Mouse (Mus musculus): ENCODE data around the gene Mrps10. TPM values are rescaled to one million over a fixed set of nuclear protein-coding genes. Genes with fewer than 3 reads are reported as not detected.
"Not testable (repeated sequence)": the region's sequence is repeated elsewhere in the genome, so short reads cannot be mapped to it uniquely, and the experiment has no call there.

Mrps10 gene
- polyA plus RNA-seq, 2 experiments = 51.3 to 76.0 TPM

- Histone ChIP-seq H3K9me3 (ENCODE audit: control insufficient read depth, low read length) (no peaks in the 10 kb centered on the region), H3K4me2 (replicated peaks; ENCODE audit: low read depth, low read length, severe bottlenecking) (no peak overlapping the region), H3K27me3 (ENCODE audit: control insufficient read depth, insufficient read depth, low read length) (no peaks in the 10 kb centered on the region), H3K27ac (replicated peaks; ENCODE audit: low read depth, low read length) (no peak overlapping the region), H3K4me3 (replicated peaks; ENCODE audit: low read length) (no peak overlapping the region), H3K36me3 (ENCODE audit: control insufficient read depth, insufficient read depth, low read length) (peaks cover 91% of the 10 kb centered on the region), H3K4me1 (ENCODE audit: control insufficient read depth, insufficient read depth, low read length) (peaks cover 4% of the 10 kb centered on the region; the same call in 1 of the 2 replicates), H3K9ac (ENCODE audit: low read depth, low read length, severe bottlenecking) (no peak overlapping the region)
- 91% methylated on average over 12 of the region's 12 CpGs for WGBS
- TF ChIP-seq POLR2A (IDR thresholded peaks at IDR 0.05; ENCODE audit: borderline replicate concordance, extremely low read depth, insufficient read depth, insufficient read length) = no peak
- no peak for DNase-seq (ENCODE audit: low spot score)
- ATAC-seq (ENCODE audit: low FRiP score, low read depth) = no peak
Observed at GRCm38 (mm10) chr17:47327559-47327958, 41.1 kb upstream of the Mrps10 start.

- Histone ChIP-seq H3K4me3 (replicated peaks; ENCODE audit: low read length) (no peak overlapping the region), H3K4me1 (ENCODE audit: control insufficient read depth, insufficient read depth, low read length) (peaks cover 4% of the 10 kb centered on the region; the same call in 1 of the 2 replicates), H3K27me3 (ENCODE audit: control insufficient read depth, insufficient read depth, low read length) (no peaks in the 10 kb centered on the region), H3K9me3 (ENCODE audit: control insufficient read depth, low read length) (no peaks in the 10 kb centered on the region), H3K36me3 (ENCODE audit: control insufficient read depth, insufficient read depth, low read length) (peaks cover 87% of the 10 kb centered on the region), H3K27ac (replicated peaks; ENCODE audit: low read depth, low read length) (no peak overlapping the region), H3K9ac (ENCODE audit: low read depth, low read length, severe bottlenecking) (no peak overlapping the region), H3K4me2 (replicated peaks; ENCODE audit: low read depth, low read length, severe bottlenecking) (no peak overlapping the region)
- no peak for ATAC-seq (ENCODE audit: low FRiP score, low read depth)
- WGBS = 71% methylated on average over 7 of the region's 7 CpGs
- no peak for DNase-seq (ENCODE audit: low spot score)
- TF ChIP-seq POLR2A (IDR thresholded peaks at IDR 0.05; ENCODE audit: borderline replicate concordance, extremely low read depth, insufficient read depth, insufficient read length) = no peak
Observed at GRCm38 (mm10) chr17:47327969-47328368, 40.7 kb upstream of the Mrps10 start.

GRCm38 (mm10) chr17:47328552-47329343, 39.9 kb upstream of the Mrps10 start:
- Histone ChIP-seq H3K9me3 (ENCODE audit: control insufficient read depth, low read length) (no peaks in the 10 kb centered on the region), H3K4me3 (replicated peaks; ENCODE audit: low read length) (no peak overlapping the region), H3K27ac (replicated peaks; ENCODE audit: low read depth, low read length) (no peak overlapping the region), H3K4me2 (replicated peaks; ENCODE audit: low read depth, low read length, severe bottlenecking) (no peak overlapping the region), H3K36me3 (ENCODE audit: control insufficient read depth, insufficient read depth, low read length) (peaks cover 80% of the 10 kb centered on the region), H3K4me1 (ENCODE audit: control insufficient read depth, insufficient read depth, low read length) (peaks cover 9% of the 10 kb centered on the region), H3K9ac (ENCODE audit: low read depth, low read length, severe bottlenecking) (no peak overlapping the region), H3K27me3 (ENCODE audit: control insufficient read depth, insufficient read depth, low read length) (no peaks in the 10 kb centered on the region)
- DNase-seq (ENCODE audit: low spot score) = no peak
- 90% methylated on average over 26 of the region's 26 CpGs for WGBS
- no peak for ATAC-seq (ENCODE audit: low FRiP score, low read depth)
- no peak for TF ChIP-seq POLR2A (IDR thresholded peaks at IDR 0.05; ENCODE audit: borderline replicate concordance, extremely low read depth, insufficient read depth, insufficient read length)

GRCm38 (mm10) chr17:47330616-47331015, 38.1 kb upstream of the Mrps10 start:
- H3K27ac ChIP-seq (replicated peaks; ENCODE audit: low read depth, low read length) = no peak overlapping the region
- ATAC-seq (ENCODE audit: low FRiP score, low read depth) (no peak), DNase-seq (ENCODE audit: low spot score) (no peak)
- no peak for TF ChIP-seq POLR2A (IDR thresholded peaks at IDR 0.05; ENCODE audit: borderline replicate concordance, extremely low read depth, insufficient read depth, insufficient read length)
- H3K9ac ChIP-seq (ENCODE audit: low read depth, low read length, severe bottlenecking) = no peak overlapping the region
- H3K4me1 ChIP-seq (ENCODE audit: control insufficient read depth, insufficient read depth, low read length) = peaks cover 9% of the 10 kb centered on the region
- WGBS = 88% methylated on average over 9 of the region's 9 CpGs
- no peaks in the 10 kb centered on the region for H3K9me3 ChIP-seq (ENCODE audit: control insufficient read depth, low read length)
- no peak overlapping the region for H3K4me3 ChIP-seq (replicated peaks; ENCODE audit: low read length)
- H3K4me2 ChIP-seq (replicated peaks; ENCODE audit: low read depth, low read length, severe bottlenecking) = no peak overlapping the region
- no peaks in the 10 kb centered on the region for H3K27me3 ChIP-seq (ENCODE audit: control insufficient read depth, insufficient read depth, low read length)
- H3K36me3 ChIP-seq (ENCODE audit: control insufficient read depth, insufficient read depth, low read length) = peaks cover 76% of the 10 kb centered on the region

- no peaks in the 10 kb centered on the region for H3K9me3 ChIP-seq (ENCODE audit: control insufficient read depth, low read length)
Observed at GRCm38 (mm10) chr17:47332001-47332611, 36.6 kb upstream of the Mrps10 start.

GRCm38 (mm10) chr17:47332664-47333063, 36.0 kb upstream of the Mrps10 start:
- 47% methylated on average over 5 of the region's 5 CpGs for WGBS
- DNase-seq (ENCODE audit: low spot score); H3K4me1 ChIP-seq (ENCODE audit: control insufficient read depth, insufficient read depth, low read length); H3K4me2 ChIP-seq (replicated peaks; ENCODE audit: low read depth, low read length, severe bottlenecking); H3K27ac ChIP-seq (replicated peaks; ENCODE audit: low read depth, low read length); H3K4me3 ChIP-seq (replicated peaks; ENCODE audit: low read length); ATAC-seq (ENCODE audit: low FRiP score, low read depth); H3K9ac ChIP-seq (ENCODE audit: low read depth, low read length, severe bottlenecking); H3K9me3 ChIP-seq (ENCODE audit: control insufficient read depth, low read length); H3K27me3 ChIP-seq (ENCODE audit: control insufficient read depth, insufficient read depth, low read length): not testable (repeated sequence)
- peaks cover 69% of the 10 kb centered on the region for H3K36me3 ChIP-seq (ENCODE audit: control insufficient read depth, insufficient read depth, low read length)

More at GRCm38 (mm10) chr17:47332001-47332611, 36.6 kb upstream of the Mrps10 start:
- no peak for TF ChIP-seq POLR2A (IDR thresholded peaks at IDR 0.05; ENCODE audit: borderline replicate concordance, extremely low read depth, insufficient read depth, insufficient read length)
- Histone ChIP-seq H3K27ac (replicated peaks; ENCODE audit: low read depth, low read length) (no peak overlapping the region), H3K4me3 (replicated peaks; ENCODE audit: low read length) (no peak overlapping the region), H3K4me2 (replicated peaks; ENCODE audit: low read depth, low read length, severe bottlenecking) (no peak overlapping the region), H3K27me3 (ENCODE audit: control insufficient read depth, insufficient read depth, low read length) (no peaks in the 10 kb centered on the region), H3K36me3 (ENCODE audit: control insufficient read depth, insufficient read depth, low read length) (peaks cover 70% of the 10 kb centered on the region), H3K9ac (ENCODE audit: low read depth, low read length, severe bottlenecking) (no peak overlapping the region), H3K4me1 (ENCODE audit: control insufficient read depth, insufficient read depth, low read length) (peaks cover 9% of the 10 kb centered on the region)
- ATAC-seq (ENCODE audit: low FRiP score, low read depth) (no peak), DNase-seq (ENCODE audit: low spot score) (no peak)
- WGBS = 78% methylated on average over 12 of the region's 12 CpGs
